Mouse (Mus musculus) testis, adult 2 months (tissue): ENCODE results near the gene Smagp.

Experiments used
- CTCF ChIP-seq: fragments of 200-500 bp; IDR thresholded peaks from 2 replicates; pipeline ENCODE4 v1.5.1; 2012; ENCODE audit warnings: low read depth, mild to moderate bottlenecking, inconsistent platforms, low read length, moderate library complexity; ENCODE audit not compliant: control insufficient read depth, insufficient read depth, insufficient replicate concordance
- POLR2A ChIP-seq: fragments of 200-500 bp; IDR thresholded peaks from 2 replicates; pipeline ENCODE4 v1.6.1; 2012; ENCODE audit warnings: low read depth, mild to moderate bottlenecking, inconsistent platforms, low read length, moderate library complexity; ENCODE audit not compliant: control insufficient read depth

GRCm38 (mm10) chr15:100622164-100622563 is 14.6 kb downstream of the Smagp start:
- TF ChIP-seq POLR2A, result no peak
- no peak for TF ChIP-seq CTCF
